Mouse (Mus musculus): ENCODE results near the gene Gm49393. TPM values are rescaled to one million over a fixed set of nuclear protein-coding genes. Genes with fewer than 3 reads are reported as not detected.

Gm49393 gene
- polyA plus RNA-seq, 1 experiment from 2014 or later: not detected

Other genes starting within 250 kb of the Gm49393 start
- not detected in 2 replicates for gene BC051665, start 149.2 kb downstream of the Gm49393 start, polyA plus RNA-seq (2015; fragmentation: Nextera tagmentation; extraction: Ambion mirVana)
- gene Ctsll3, start 132.7 kb downstream of the Gm49393 start, polyA plus RNA-seq (2015; fragmentation: Nextera tagmentation; extraction: Ambion mirVana): not detected in 2 replicates
- 0.12 TPM in 1 of 2 replicates, not detected in the other for gene 4930486L24Rik, start 71.1 kb downstream of the Gm49393 start, polyA plus RNA-seq (2015; fragmentation: Nextera tagmentation; extraction: Ambion mirVana)
- gene Gm49392, start 38.7 kb downstream of the Gm49393 start, polyA plus RNA-seq (2015; fragmentation: Nextera tagmentation; extraction: Ambion mirVana): 0.14 and 0.16 TPM in 2 replicates
- gene Ctla2b, start 38.1 kb downstream of the Gm49393 start, polyA plus RNA-seq (2015; fragmentation: Nextera tagmentation; extraction: Ambion mirVana): 5.6 and 8.4 TPM in 2 replicates
- not detected in 2 replicates for gene Tpbpb, start 30.7 kb downstream of the Gm49393 start, polyA plus RNA-seq (2015; fragmentation: Nextera tagmentation; extraction: Ambion mirVana)
- gene Gm49391, start 981 bp upstream of the Gm49393 start, polyA plus RNA-seq (2015; fragmentation: Nextera tagmentation; extraction: Ambion mirVana): 2.2 and 3.9 TPM in 2 replicates
- gene Ctla2a, start 1.0 kb upstream of the Gm49393 start, polyA plus RNA-seq (2015; fragmentation: Nextera tagmentation; extraction: Ambion mirVana): 32.7 and 35.5 TPM in 2 replicates
- not detected in 2 replicates for gene Tpbpa, start 6.4 kb upstream of the Gm49393 start, polyA plus RNA-seq (2015; fragmentation: Nextera tagmentation; extraction: Ambion mirVana)
- not detected in 2 replicates for gene Ctsj, start 70.4 kb upstream of the Gm49393 start, polyA plus RNA-seq (2015; fragmentation: Nextera tagmentation; extraction: Ambion mirVana)
- not detected in 2 replicates for gene Ctsq, start 105.0 kb upstream of the Gm49393 start, polyA plus RNA-seq (2015; fragmentation: Nextera tagmentation; extraction: Ambion mirVana)
- not detected in 2 replicates for gene Ctsr, start 228.7 kb upstream of the Gm49393 start, polyA plus RNA-seq (2015; fragmentation: Nextera tagmentation; extraction: Ambion mirVana)

Measured in liver, embryonic 13.5 days (tissue).